Mouse (Mus musculus) spleen, adult 2 months (tissue): Measurements from ENCODE around the gene 4921507P07Rik.

Experiments used
- CTCF ChIP-seq: fragments of 200-500 bp; IDR thresholded peaks from 2 replicates; pipeline ENCODE4 v1.5.1; 2011; ENCODE audit warnings: mild to moderate bottlenecking, inconsistent platforms; ENCODE audit not compliant: insufficient read depth, insufficient read length, insufficient replicate concordance; ENCODE audit errors: extremely low read depth
- POLR2A ChIP-seq: fragments of 200-500 bp; IDR thresholded peaks from 2 replicates; pipeline ENCODE4 v1.6.1; 2011; ENCODE audit warnings: low read depth, low read length, inconsistent platforms

GRCm38 (mm10) chr6:50566141-50566996, 30.1 kb downstream of the 4921507P07Rik start, which contains the start of gene Cycs:
- TF ChIP-seq CTCF (no peak), POLR2A (peak; percentile 89)
